Mouse (Mus musculus) frontal cortex, adult (tissue): ENCODE data around the gene Kcnq1.

Experiments
- ATAC-seq: cut with Nextera tagmentation; 2 replicates; pipeline ENCODE4 v1.9.2; 2017; ENCODE audit warnings: mild to moderate bottlenecking, moderate library complexity, mixed read lengths; ENCODE audit not compliant: low TSS enrichment

Kcnq1 gene

GRCm38 (mm10) chr7:143364092-143364832 is 258.1 kb downstream of the Kcnq1 start:
- ATAC-seq = peak; percentile 72

- no peak for ATAC-seq
Measured at GRCm38 (mm10) chr7:143364969-143365839, 259.0 kb downstream of the Kcnq1 start.

GRCm38 (mm10) chr7:143367366-143368266 is 261.5 kb downstream of the Kcnq1 start:
- no peak for ATAC-seq

DNA sequence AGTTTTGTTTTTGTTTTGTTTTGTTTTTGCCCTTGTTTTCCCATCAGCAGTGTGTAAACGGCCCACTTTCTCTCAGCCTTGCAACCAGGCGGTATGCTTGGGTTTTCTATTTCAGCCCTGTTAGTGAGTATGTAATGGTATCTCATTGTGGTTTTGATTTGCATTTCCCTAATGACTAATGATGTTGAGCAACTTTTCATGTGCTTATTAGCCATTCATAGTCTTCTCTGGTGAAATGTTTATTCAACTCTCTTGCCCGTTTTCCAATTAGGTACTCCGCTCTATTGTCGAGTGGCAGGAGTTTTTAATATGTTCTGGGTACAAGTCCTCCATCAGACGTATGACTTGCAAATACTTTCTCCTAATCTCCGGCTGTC is 262.1 kb downstream of the Kcnq1 start:
- no peak for ATAC-seq

DNA sequence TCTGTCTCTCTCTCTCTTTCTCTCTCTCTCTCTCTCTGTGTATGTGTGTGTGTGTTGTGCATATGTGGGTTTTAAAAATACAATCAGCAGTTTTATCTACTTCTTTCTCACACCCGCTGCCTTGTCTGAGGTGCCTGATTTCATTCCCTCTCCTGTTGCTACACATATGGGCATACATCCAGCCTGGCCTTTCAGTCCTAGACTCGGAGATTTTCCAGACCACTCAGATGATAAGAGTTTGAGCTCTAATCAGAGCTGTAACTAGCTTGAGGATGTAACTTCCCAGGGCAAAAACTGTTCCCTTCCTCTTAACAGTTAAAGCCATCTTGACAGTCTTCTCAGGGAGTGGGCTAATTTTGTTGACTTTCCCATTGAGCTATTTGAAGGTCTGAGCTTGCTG is 265.2 kb downstream of the Kcnq1 start:
- ATAC-seq = no peak

GRCm38 (mm10) chr7:143373265-143373664 is 267.1 kb downstream of the Kcnq1 start:
- no peak for ATAC-seq

DNA sequence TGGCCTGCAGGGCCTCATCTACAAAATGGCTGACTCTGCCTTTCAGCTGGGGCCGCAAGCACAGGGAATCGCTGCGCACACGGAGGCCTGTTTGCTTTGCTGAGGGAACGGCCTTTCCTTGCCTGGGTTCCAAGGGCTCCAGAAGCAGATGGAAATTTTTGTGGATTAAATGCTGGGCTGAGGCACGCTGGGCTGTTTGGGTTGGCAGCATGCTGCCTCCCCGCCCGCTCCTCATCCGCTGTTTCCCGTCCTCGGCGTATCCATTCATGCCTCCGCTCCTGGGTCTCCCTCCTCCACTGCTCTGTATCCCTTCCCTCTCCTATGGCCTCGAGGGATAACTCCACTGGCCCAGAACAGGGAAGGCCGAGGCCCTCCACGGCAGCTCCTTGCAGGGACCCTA is 269.8 kb downstream of the Kcnq1 start:
- no peak for ATAC-seq

DNA sequence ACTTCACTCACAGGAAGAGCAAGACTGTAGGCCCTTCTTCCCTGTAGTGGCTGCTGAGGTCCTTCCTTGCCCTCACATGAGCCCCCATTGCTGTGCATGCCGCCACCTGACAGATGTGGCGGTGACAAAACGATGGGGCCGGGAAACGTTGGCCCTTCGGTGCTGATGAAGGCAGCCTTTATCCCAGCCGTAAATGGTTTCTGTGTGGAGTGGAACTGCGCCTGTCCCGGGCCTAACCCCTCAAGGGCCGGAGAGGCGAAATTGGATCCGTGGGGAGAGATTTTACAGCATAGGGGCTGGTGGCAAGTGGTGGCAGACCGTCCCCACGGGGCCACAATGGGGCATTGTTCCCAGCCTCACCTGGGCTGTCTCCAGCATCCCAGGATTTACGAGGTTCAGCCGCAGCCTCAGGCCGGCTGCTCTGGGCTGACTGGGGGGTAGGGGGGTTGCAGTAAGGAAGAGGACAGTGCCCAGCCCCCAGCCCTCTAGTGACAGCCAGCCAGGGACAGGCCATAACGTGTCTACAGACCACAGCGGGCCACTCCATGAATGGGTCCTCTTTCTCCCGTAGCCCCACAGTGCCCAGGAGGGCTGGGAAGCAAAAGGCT is 274.4 kb downstream of the Kcnq1 start:
- ATAC-seq = no peak

DNA sequence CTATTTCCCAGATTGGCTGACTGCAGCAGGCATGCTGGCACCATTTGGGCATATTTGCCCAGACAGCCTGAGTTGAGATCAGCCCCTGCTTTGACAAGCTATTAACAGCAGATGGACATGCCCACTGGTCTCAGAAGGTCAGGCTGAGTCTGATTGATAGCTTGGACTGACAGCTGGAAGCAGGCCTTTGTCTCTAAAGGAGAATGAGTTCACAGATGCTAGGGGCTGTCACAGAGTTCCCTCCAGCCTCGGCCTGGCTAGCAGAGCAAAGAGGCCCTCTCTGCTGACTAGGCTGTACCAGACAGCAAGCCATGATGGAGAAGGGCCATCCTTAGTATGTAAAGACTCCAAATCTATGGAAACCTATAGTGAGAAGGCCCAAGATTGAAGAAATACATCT is 280.5 kb downstream of the Kcnq1 start:
- ATAC-seq = no peak

- no peak for ATAC-seq
Measured at GRCm38 (mm10) chr7:143388783-143389695, 282.9 kb downstream of the Kcnq1 start.

GRCm38 (mm10) chr7:143389860-143390259 is 283.7 kb downstream of the Kcnq1 start:
- ATAC-seq = no peak

GRCm38 (mm10) chr7:143390277-143390948 is 284.3 kb downstream of the Kcnq1 start:
- no peak for ATAC-seq

- ATAC-seq = no peak
Measured at GRCm38 (mm10) chr7:143395113-143395563, 289.0 kb downstream of the Kcnq1 start.

DNA sequence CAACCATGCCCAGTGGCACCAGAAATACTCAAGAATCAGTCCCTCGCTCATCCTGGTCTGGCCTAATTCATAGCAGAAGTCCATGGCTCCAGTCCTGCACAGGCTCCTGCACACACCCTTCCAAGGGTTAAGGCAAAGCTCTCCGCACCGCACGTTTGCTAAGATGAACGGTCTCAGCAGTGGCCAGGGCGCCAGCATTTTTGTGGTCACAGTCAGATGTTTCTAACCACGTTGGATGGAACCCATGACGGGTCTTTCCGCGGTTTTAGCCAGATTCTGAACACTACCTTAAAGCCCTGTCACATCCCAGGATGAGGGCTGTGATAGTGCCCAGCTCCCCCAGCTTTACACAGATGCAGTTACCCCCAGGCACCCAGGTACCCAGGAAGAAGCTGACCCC is 293.6 kb downstream of the Kcnq1 start:
- ATAC-seq = no peak

DNA sequence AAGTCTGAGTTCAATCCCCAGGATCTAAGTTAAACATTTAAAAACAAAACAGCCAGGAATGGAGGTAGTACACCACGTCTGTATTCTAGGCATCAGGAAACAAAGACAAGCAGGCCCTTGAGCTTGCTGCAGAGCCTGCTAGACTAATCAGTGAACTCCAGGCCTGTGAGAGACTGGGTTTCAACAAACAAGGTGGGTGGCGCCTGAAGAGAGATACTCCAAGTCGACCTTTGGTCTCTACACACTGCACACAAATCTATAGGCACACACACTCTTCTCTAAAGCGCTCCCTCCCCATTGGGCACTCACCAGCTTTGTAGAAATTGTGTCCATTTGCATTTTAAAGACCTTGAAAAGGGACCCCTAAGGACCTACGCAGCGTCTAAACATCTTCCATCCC is 294.4 kb downstream of the Kcnq1 start:
- ATAC-seq = no peak

- no peak for ATAC-seq
Measured at GRCm38 (mm10) chr7:143401429-143402016, 295.4 kb downstream of the Kcnq1 start.

- no peak for ATAC-seq
Measured at GRCm38 (mm10) chr7:143404296-143404695, 298.1 kb downstream of the Kcnq1 start.

GRCm38 (mm10) chr7:143407931-143408501 is 301.9 kb downstream of the Kcnq1 start:
- ATAC-seq = no peak

- no peak for ATAC-seq
Measured at GRCm38 (mm10) chr7:143408615-143409021, 302.5 kb downstream of the Kcnq1 start.
